Mouse (Mus musculus) neutrophil, adult 5-6 weeks (primary cell): Measurements from ENCODE around the gene Ago4. TPM values are rescaled to one million over a fixed set of nuclear protein-coding genes. Genes with fewer than 3 reads are reported as not detected.

ENCODE experiments used
- ATAC-seq: fragments of 151-379, 151-347 bp; 2 replicates; pipeline ENCODE4 v1.8.0; 2017; ENCODE audit warnings: mild to moderate bottlenecking, moderate TSS enrichment; ENCODE audit not compliant: insufficient number of reproducible peaks, poor library complexity, low FRiP score, severe bottlenecking; ENCODE audit errors: extremely low read depth
- total RNA-seq: library from RNA; stranded (forward); fragments of 200-1000 nt; gene quantifications from 2 replicates; pipeline ENCODE4 v1.2.3, GENCODE M21; 2017

Gene Ago4
- total RNA-seq, 1 experiment from 2014 or later = 18.7 TPM

GRCm38 (mm10) chr4:126485065-126485464 lies 48.2 kb downstream of the Ago4 start:
- no peak for ATAC-seq

DNA sequence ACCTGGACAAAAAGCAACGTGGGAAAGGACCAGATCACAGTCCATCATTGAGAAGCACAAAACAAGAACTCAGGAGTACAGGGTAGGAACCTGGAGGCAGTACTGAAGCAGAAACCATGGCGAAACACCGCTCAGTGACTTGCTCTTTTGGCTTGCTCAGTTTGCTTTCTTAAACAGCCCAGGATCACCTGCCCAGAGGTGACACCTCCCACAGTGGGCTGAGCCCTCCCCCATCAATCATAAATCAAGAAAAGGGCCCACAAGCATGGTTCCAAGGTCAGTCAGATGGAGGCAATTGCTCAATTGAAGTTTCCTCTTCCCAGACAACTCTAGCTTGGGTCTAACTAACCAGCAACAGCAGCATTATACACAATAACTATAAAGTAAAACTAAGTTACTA lies 49.4 kb downstream of the Ago4 start:
- ATAC-seq = no peak

DNA sequence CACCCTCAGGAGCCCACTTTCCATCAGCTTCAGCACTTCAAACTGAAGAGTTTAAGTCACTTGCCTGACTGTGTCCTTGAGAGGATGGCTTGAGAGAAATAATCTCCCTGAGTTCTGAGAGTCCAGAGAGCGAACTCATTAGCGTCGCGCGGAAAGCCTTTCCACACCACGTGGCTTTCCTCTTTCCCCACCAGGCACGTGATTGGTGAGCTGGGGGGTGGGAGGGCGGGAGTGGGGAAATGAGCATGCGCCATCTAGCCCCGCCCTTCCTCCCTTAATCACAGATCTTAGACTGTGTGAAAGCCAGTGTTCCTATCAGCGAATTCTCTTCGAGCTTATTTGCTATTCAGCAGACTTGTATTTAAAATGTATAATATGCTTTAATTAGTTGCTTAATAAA lies 50.3 kb downstream of the Ago4 start:
- ATAC-seq = no peak

GRCm38 (mm10) chr4:126481461-126481860 lies 51.8 kb downstream of the Ago4 start:
- no peak for ATAC-seq

DNA sequence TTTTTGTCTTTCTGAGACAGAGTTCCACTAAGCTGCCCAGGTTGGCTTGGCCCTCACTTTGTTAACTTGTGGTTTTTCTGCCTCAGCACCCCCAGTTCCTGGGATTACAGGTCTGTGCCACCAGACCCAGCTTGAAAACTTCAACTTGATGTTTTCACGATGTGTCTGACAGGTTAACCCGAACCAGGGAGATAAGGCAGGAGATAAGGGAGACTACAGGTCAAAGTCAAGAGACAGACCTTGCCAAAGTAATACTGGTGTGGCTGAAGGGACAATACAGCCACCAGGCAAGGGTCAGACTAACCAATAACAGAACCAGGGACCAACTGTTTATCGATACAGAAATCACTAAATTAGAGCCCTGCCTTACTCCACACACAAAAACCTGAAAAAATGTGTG lies 53.0 kb downstream of the Ago4 start:
- ATAC-seq = no peak

- no peak for ATAC-seq
Measured at GRCm38 (mm10) chr4:126473031-126473430, 60.2 kb downstream of the Ago4 start.

DNA sequence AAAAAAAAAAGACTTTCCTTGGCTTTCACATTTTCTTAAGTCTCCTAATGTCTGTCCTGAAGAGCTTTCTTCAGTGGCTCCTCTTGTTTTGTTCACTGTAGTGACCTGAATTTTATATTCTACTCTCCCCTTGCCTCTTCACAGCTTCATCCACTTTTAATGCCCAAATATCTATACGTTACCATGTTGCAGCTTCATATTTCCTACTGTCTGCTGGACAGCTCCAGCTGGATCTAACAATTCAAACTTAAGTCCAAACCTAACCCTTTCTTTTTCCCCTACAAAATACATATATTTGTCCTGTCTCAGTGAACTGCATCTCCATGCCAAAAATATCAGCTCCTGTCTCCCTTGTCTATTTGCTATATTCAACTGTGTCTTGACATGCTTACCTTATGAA lies 63.9 kb downstream of the Ago4 start:
- ATAC-seq = no peak

- ATAC-seq = no peak
Measured at GRCm38 (mm10) chr4:126468925-126469324, 64.3 kb downstream of the Ago4 start.

- peak; percentile 94 for ATAC-seq
Measured at GRCm38 (mm10) chr4:126468285-126468901, 64.9 kb downstream of the Ago4 start, which contains the start of gene Ago1. Gene Ago1, minus strand, starts transcription at chr4:126468583.

DNA sequence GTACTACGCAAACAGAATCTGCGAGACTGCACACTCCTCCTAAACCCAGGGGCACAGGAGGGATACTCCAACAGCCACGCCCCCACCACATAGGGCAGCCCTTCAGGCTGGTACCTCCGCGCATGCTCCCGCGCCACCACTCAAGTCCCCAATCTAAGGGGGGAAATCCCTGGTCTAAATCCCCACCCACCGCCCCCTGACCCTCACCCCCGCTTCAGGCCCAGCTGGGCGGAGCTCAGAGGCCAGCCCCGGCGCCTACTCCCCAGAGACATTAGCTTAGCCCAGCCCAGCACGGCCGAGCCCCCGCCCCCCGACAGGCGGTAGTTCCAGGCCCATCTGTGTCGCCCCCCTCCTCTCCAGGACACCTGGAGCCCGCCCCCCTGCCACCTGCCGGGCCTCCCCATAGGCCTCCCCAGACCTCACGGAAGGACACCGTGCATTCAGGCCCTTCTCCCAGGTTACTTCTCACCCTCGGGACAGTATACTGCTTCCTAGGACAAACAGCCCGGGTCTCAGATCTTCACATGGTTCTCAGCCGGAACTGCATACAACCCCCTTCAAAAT lies 65.5 kb downstream of the Ago4 start:
- peak; percentile 13; the same call in 1 of the 2 replicates for ATAC-seq

DNA sequence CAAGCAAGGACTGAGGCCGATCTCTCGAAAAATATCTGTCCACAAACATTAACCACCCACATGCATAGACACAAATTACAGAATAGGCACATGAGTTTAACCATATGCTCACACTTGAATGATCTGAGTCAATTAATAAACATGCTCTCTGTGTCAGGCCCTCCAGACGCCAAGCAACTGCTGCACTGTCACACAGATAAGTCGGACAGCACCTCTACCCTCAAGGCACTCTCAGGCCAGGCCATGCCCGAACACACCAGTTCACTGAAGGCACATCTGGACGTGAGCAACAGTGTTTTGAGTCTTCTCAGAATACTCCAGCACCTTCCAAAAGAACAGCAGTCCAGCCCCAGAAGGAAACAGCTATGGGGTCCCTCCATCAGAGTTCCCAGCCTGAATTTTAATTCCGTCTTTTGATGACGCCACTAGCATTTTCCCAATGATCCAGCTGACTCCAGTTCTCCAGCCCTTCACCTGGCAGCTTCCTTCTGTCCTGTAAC lies 67.0 kb downstream of the Ago4 start:
- no peak for ATAC-seq

- no peak for ATAC-seq
Measured at GRCm38 (mm10) chr4:126465843-126466242, 67.4 kb downstream of the Ago4 start.

DNA sequence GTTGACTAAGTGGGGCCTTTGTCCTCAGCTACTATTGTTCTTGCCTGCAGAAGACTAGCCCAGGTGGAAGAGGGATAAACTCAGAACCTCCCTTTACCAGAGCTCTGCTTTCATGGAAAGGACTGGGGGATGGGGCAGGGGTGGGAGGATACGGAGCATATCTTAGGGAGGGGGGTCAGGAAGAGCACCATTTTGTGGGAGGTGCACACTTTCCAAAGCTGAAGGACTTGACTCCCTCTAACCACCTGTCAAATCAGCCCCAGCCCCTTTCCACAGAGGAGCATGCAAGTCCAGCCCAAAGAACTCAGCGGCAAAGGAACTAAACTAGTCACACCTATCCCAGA lies 68.4 kb downstream of the Ago4 start:
- no peak for ATAC-seq

DNA sequence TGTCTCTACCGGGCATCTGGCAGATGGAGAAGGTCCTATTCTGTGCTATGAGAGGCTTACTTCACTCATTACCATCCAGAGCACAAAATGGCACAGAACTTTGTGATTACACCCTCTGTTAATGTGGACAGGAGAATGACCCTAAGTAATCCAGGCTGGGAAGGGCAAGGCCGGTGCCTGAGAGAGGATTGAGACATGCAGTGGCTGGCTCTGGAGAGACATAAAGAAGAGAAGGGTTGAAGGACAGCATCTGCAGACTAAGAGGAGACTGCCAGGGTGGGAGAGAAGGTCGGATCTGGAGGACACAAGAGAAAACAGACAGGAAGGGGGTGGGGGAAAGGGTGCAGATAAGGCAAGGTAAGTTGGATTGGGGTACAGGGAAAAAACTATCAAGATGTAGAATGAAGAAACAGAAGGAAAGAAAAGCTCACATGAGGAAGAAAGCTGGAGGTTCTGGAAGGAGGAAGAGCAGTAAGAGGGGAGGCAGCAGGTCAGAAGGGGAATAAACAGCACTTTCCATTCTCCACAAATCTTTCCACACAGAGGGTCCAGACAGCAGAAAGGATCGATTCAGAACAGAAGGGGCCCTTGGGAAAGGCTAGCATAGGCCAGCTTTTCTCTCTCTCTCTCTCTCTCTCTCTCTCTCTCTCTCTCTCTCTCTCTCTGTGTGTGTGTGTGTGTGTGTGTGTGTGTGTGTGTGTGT lies 68.9 kb downstream of the Ago4 start:
- ATAC-seq = no peak

DNA sequence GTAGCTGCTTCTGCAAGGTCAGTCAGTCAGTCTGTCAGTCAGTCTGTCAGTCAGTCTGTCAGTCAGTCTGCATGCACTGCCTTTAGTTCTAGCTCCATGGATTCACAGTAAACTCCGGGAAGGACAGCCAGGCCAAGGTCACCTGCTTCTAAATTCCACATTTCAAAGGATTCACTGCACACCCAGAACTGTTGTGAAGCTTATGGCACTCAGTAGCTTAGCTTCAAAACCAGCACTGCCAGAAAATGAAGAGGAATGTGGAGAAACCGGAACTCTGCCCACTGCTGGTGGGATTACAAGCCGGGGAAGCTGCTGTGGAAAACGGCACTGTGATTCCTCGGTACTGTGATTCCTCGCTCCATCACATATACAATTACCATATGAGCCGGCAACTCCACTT lies 77.8 kb downstream of the Ago4 start:
- ATAC-seq = no peak

GRCm38 (mm10) chr4:126454547-126455254 lies 78.6 kb downstream of the Ago4 start:
- no peak for ATAC-seq

GRCm38 (mm10) chr4:126450268-126450667 lies 83.0 kb downstream of the Ago4 start:
- no peak for ATAC-seq

GRCm38 (mm10) chr4:126447126-126447525 lies 86.1 kb downstream of the Ago4 start:
- ATAC-seq = no peak

DNA sequence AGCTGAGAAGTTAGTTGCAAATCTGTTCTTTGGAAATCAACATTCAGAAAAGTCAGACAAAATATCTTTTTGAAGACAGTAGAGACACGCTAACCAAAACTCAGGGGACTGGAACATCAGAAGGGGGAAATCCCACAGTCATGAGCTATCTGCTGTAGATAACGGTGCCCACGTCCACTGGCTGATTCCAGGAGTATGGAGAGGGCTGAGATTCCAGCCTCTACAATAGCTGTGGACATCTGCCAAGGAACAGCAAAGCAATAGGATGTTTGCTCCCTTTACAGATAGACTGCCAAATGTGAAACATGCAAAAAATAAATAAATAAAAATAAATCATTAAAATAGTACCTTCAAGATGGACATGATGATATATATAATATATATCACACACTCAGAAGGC lies 88.7 kb downstream of the Ago4 start:
- ATAC-seq = no peak
